Mouse (Mus musculus): ENCODE measurements at regions not wholly inside any gene's neighbourhood (a gene's known extent, or its start where the extent isn't known, plus 50 kb on each side); places are given as distances from the start of the nearest gene placed in this dataset.

GRCm38 (mm10) chr3:39335612-39336230 lies 449.0 kb downstream of the Fat4 start:
- intact Hi-C loops (cut with DNase I) = no loop called here
- no peak for DNase-seq (ENCODE audit: extremely low spot score in 1 of 2, low spot score in 2 of 2)
- Histone ChIP-seq H3K4me3 (no peak overlapping the region), H3K27ac (no peak overlapping the region)
- TF ChIP-seq CTCF (IDR thresholded peaks at IDR 0.05) = no peak

- Histone ChIP-seq H3K4me3 (no peak overlapping the region), H3K27ac (no peak overlapping the region)
- intact Hi-C loops (cut with DNase I) = no loop called here
- DNase-seq (ENCODE audit: extremely low spot score in 1 of 2, low spot score in 2 of 2) = no peak
- TF ChIP-seq CTCF (IDR thresholded peaks at IDR 0.05) = no peak
Observed at GRCm38 (mm10) chr3:39341161-39341687, 454.5 kb downstream of the Fat4 start.

- intact Hi-C loops (cut with DNase I) = no loop called here
- H3K4me3 ChIP-seq = no peak overlapping the region
- TF ChIP-seq CTCF (IDR thresholded peaks at IDR 0.05) = no peak
Observed at GRCm38 (mm10) chr3:39344078-39344477, 457.3 kb downstream of the Fat4 start.

GRCm38 (mm10) chr3:39347578-39347977 lies 460.8 kb downstream of the Fat4 start:
- intact Hi-C loops (cut with DNase I) = no loop called here
- no peak for TF ChIP-seq CTCF (IDR thresholded peaks at IDR 0.05)
- Histone ChIP-seq H3K27ac (no peak overlapping the region), H3K4me3 (no peak overlapping the region)
- no peak for DNase-seq (ENCODE audit: extremely low spot score in 1 of 2, low spot score in 2 of 2)

More at GRCm38 (mm10) chr3:39344078-39344477, 457.3 kb downstream of the Fat4 start:
- H3K27ac ChIP-seq = no peak overlapping the region
- DNase-seq (ENCODE audit: extremely low spot score in 1 of 2, low spot score in 2 of 2) = no peak

GRCm38 (mm10) chr3:39357012-39357411 lies 470.3 kb downstream of the Fat4 start:
- TF ChIP-seq CTCF (IDR thresholded peaks at IDR 0.05) = no peak
- Histone ChIP-seq H3K27ac (no peak overlapping the region), H3K4me3 (no peak overlapping the region)
- intact Hi-C loops (cut with DNase I) = no loop called here
- no peak for DNase-seq (ENCODE audit: extremely low spot score in 1 of 2, low spot score in 2 of 2)

- DNase-seq (ENCODE audit: extremely low spot score in 1 of 2, low spot score in 2 of 2) = peak in 1 of 2 experiments; percentile 24
- no peak overlapping the region for H3K4me3 ChIP-seq
- TF ChIP-seq CTCF (IDR thresholded peaks at IDR 0.05) = no peak
- intact Hi-C loops (cut with DNase I) = no loop called here
- H3K27ac ChIP-seq = no peak overlapping the region
Observed at GRCm38 (mm10) chr3:39360278-39360677, 473.5 kb downstream of the Fat4 start.

- Histone ChIP-seq H3K27ac (no peak overlapping the region), H3K4me3 (no peak overlapping the region)
- intact Hi-C loops (cut with DNase I) = no loop called here
- DNase-seq (ENCODE audit: extremely low spot score in 1 of 2, low spot score in 2 of 2) = no peak
- no peak for TF ChIP-seq CTCF (IDR thresholded peaks at IDR 0.05)
Observed at GRCm38 (mm10) chr3:39370926-39371325, 484.2 kb downstream of the Fat4 start.

- H3K27ac ChIP-seq = no peak overlapping the region
- intact Hi-C loops (cut with DNase I) = no loop called here
- no peak for TF ChIP-seq CTCF (IDR thresholded peaks at IDR 0.05)
- no peak overlapping the region for H3K4me3 ChIP-seq
- no peak for DNase-seq (ENCODE audit: extremely low spot score in 1 of 2, low spot score in 2 of 2)
Observed at GRCm38 (mm10) chr3:39372426-39372950, 485.7 kb downstream of the Fat4 start.

GRCm38 (mm10) chr3:39375465-39375864 lies 488.7 kb downstream of the Fat4 start:
- Histone ChIP-seq H3K4me3 (no peak overlapping the region), H3K27ac (no peak overlapping the region)
- intact Hi-C loops (cut with DNase I) = no loop called here
- TF ChIP-seq CTCF (IDR thresholded peaks at IDR 0.05) = no peak
- no peak for DNase-seq (ENCODE audit: extremely low spot score in 1 of 2, low spot score in 2 of 2)

GRCm38 (mm10) chr3:39388491-39388890 lies 501.8 kb downstream of the Fat4 start:
- no peak for TF ChIP-seq CTCF (IDR thresholded peaks at IDR 0.05)
- intact Hi-C loops (cut with DNase I) = loop anchor here (10.0 kb wide), 1 partner anchor 426 kb away; no protein-coding TSS in a partner anchor

GRCm38 (mm10) chr3:39390442-39390841 lies 503.7 kb downstream of the Fat4 start:
- intact Hi-C loops (cut with DNase I) = loop anchor here (10.0 kb wide), 1 partner anchor 506 kb away; the partner anchor contains the start of gene Fat4
- TF ChIP-seq CTCF (IDR thresholded peaks at IDR 0.05) = no peak
- H3K4me3 ChIP-seq = no peak overlapping the region
- no peak for DNase-seq (ENCODE audit: extremely low spot score in 1 of 2, low spot score in 2 of 2)
- H3K27ac ChIP-seq = no peak overlapping the region

More at GRCm38 (mm10) chr3:39388491-39388890, 501.8 kb downstream of the Fat4 start:
- Histone ChIP-seq H3K4me3 (no peak overlapping the region), H3K27ac (no peak overlapping the region)
- no peak for DNase-seq (ENCODE audit: extremely low spot score in 1 of 2, low spot score in 2 of 2)

GRCm38 (mm10) chr3:39392053-39392452 lies 505.3 kb downstream of the Fat4 start:
- TF ChIP-seq CTCF (IDR thresholded peaks at IDR 0.05) = peak; percentile 61
- DNase-seq (ENCODE audit: extremely low spot score in 1 of 2, low spot score in 2 of 2) = no peak
- no peak overlapping the region for H3K4me3 ChIP-seq
- H3K27ac ChIP-seq = no peak overlapping the region
- intact Hi-C loops (cut with DNase I) = loop anchor here (10.0 kb wide), 1 partner anchor 507 kb away; the partner anchor contains the start of gene Fat4

Data from left cerebral cortex, adult 2 months (tissue).